Mouse (Mus musculus) c-Kit-positive CD71-negative TER-119-negative erythroid progenitor cells, embryonic 14.5 days (primary cell): ENCODE results near the gene Wipf2.

ENCODE experiments used
- DNase-seq: peaks from one replicate; pipeline ENCODE4 v3.0.0-alpha.2; 2013; ENCODE audit warnings: low read depth

The Wipf2 gene

DNA sequence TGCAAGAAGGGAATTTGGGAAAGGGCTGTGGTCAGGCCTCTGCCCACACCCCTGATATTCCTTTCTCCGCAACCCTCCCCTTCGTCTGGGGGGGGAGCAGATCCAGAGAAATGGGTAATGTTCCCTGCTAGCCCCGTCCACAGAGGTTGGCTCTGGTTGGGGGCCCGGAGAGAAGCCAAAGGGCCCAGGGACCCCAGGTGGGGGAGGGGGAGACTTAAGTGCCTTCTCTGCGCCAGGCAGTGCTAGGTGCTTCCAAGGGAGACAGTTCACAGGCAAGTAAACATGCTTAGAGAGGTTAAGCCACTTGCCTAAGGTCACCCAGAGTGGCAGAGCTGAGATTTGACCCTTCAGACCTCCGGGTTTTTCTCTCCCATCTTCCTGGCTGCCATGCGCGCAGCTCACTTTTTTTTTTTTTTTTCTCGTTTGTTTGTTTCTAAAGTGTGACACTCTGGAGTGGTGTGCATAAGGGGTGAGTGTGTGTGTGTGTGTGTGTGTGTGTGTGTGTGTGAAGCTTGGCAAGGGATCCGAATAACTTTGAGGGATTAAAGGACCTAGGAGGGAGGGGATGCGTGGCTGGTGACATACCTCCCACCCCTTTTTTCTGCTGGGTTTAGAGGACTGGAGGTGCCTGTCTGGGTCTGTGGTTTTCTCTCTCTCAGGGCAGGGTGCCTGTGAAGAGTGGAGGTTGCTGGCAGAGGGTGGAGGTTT is 81.6 kb downstream of the Wipf2 start:
- DNase-seq, result no peak

DNA sequence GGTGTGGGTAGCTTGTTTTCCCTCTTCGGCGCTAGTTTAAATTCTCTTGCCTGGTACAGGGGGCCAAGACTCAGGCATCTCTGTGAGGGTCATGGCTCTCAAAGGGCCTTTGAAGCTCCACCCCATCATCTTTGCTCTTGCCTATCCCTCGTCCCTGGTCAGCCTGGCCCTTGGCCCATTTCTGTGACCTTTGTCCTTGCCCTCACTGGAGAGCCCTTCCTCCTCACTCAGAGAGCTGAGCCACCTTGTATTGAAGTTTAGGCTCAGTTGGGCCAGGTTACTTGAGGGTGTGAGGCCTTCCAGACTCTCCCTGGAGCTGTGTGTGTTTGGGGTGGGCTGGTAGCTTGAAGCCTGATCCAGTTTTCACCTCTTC is 82.2 kb downstream of the Wipf2 start:
- no peak for DNase-seq

DNA sequence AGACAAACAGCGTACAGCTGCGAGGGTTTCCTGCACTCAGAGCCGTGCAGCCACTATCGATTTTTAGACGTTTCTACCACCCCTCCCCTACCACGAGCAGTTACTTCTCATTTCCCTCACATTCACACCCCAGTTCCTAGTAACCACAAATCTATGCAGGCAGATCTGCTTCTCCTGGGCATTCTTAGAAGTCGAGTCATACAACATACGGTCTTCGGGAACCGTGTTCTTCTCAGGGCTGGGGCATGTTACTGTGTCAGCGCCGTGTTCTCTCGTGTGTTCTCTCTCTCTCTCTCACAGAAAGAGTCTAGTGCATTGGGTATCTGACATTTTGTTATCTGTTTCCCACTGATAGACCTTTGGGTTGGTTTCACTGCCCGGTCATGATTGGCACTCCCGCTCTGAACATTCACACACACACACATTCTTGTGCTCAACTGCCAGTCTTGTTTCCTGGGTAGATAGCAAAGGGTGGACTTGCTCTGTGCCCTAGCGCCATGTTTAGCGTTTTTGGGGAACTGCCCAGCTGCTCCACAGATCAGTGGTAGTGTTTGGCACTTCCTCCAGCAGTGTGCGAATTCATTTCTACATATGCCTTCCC is 84.6 kb downstream of the Wipf2 start:
- no peak for DNase-seq

DNA sequence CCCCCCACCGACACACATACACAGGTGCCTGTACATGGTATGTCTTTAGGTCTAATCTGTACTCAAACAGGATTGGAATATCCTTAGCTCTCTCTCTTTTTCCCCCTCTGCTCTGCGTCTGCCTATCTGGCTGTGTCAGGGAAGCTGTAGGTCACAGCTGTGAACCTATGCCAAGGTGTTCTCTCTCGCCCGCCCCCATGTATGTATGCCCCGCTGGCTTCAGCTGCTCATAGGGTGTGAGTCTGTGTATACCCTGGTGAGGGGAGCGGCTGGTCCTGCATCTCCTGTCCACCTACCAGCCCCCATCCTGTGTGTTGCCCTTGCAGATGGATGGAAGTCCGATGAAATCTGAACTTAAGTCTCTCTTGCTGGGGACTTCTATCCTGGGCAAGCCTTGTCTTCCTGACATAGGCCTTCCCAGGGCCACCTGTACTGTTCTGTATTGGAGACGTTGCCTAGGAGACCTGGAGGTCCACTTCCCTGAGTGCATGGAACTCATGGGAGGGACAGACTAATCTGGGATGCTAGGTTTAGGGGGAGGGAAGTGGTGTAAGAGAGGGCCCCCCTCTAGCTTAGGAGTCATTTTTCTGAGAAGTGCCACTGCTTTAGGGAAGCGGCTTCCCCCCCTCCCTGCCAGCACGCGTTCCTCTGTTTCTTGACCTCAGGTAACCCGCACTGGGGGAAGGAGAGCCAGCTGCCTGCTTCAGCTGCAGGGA is 86.0 kb downstream of the Wipf2 start:
- DNase-seq, result no peak

DNA sequence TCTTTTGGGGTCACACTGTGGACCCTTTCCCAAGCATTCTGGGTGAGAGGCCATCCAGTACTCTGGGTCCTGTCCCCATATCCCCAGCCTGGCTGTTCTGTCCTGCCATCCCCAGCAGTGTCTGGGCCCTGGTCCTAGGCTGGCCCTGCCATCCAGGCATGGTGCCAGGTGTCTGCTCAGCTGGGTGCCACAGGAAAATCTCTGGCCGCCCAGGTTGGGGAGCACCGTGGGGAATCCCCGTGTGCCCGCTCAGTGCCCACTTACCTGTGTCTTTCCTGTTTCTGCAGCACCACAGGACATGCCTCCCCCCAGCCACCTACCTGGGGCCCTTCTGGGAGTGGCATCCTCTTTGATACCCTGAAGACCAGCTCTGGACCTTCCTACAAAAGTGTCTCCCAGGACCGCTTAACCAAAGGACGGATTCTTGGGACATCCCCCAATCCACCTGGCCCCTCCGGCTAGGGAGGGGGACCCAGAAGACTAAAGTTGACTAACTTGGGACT is 86.6 kb downstream of the Wipf2 start:
- DNase-seq, result no peak

DNA sequence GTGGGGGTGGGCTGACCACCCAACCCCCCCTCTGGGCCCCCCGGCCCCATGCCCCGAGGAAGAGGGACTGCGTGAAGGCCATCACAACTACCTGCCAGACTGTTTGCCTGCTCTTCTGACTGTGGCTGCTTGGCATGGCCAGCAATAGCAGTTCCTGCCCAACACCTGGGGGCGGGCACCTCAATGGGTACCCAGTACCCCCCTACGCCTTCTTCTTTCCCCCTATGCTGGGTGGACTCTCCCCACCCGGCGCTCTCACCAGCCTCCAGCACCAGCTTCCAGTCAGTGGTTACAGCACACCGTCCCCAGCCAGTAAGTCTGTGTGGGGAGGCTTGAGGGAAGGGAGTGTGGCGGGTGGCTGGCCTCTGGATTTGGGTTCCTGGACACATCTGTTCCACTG is 87.0 kb downstream of the Wipf2 start:
- DNase-seq, result no peak

DNA sequence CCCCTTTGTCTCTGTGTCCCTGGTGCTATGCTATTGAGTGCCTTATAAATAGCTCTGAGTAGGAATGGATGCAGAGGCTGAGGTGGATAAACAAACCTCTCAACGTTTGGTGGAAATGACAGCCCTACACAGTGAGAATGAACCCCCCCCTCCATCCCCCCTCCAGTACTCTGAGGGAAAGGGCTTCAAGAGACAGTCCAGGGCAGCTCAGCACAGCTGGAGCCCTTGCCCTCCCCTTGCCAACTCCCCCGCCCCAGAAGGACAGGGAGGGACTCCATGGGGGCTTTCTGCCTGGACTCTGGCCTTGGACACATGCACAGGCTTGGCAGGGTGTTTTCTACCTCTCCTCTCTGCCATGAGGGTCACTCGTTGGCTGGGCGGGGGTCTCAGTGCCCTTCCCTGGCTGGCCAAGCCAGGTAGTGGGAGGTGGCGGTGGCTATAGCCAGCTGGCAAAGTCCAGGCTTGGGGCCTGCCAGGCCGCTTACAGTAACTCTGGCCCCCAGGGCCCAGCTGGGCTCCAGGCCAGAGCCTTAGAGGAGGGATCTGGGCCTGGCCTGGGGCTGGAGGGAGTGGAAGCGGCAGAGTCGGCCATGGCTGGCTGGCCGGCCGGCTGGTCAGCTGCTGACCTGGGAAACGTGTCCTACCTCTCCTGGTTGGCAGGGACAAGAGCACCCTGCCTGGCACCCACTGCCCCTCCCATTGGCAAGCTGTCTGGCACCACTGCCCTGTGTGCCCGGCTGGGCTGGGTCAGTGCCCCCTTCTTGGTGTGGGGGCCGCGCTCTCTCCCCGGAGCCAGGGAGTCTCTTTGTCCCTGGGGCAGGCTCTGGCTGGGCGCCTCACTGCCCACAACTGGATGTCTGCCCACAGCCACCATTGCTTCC is 87.8 kb downstream of the Wipf2 start:
- no peak for DNase-seq

DNA sequence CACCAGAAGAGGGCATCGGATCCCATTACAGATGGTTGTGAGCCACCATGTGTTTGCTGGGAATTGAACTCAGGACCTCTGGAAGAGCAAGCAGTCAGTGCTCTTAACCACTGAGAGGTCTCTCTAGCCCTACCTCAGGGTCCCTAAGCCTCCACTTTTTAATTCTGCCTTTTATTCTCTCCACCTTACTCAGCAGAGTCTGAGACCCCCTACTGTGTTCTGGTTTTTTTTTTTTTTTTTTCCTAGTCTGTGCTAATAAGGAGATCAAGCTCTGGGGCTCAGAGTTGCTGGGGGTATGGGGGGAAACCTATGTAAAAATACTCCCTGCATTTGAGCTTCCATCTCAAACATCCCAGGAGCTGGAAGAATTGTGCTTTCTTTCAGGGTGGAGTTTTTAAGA is 88.7 kb downstream of the Wipf2 start:
- DNase-seq, result no peak

DNA sequence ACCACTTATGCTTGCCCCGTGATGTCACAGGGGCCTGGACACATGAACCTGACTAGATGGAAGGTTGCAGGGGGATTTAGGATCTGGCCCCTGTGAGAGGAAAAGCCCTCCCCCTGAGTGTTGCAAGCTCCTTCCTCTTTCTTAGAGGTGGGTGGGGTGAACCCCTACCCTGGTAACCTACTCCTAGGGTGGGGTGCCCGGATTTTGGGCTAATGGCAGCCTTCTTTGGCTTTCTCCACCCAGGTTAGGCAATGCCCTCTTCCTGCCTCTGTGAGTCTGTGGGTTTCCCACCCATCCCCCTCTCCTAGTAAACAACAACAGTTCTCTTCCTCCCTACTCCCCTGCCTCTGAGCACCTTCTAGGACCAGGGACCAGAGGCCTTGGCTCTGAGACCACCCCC is 89.3 kb downstream of the Wipf2 start:
- DNase-seq, result no peak

DNA sequence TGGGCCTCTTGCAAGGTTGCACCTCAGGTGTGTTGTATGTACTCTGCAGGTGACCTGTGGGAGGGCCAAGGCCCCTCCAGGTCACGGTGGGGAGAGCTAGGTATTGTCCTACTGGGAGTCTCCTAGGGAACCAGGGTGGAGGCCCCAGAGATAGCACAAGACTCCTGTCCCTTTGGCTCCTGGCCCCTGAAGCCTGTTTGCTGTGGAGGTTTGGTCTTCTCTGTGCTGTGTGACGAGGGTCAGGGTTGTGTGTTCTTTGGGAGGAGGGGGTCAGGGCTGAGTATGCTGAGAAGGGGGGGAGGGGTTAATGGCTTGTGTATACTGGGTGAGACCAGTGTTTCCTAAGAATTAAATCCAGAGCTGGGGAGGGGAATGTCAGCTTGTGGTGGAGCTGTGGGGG is 89.9 kb downstream of the Wipf2 start:
- DNase-seq, result no peak

DNA sequence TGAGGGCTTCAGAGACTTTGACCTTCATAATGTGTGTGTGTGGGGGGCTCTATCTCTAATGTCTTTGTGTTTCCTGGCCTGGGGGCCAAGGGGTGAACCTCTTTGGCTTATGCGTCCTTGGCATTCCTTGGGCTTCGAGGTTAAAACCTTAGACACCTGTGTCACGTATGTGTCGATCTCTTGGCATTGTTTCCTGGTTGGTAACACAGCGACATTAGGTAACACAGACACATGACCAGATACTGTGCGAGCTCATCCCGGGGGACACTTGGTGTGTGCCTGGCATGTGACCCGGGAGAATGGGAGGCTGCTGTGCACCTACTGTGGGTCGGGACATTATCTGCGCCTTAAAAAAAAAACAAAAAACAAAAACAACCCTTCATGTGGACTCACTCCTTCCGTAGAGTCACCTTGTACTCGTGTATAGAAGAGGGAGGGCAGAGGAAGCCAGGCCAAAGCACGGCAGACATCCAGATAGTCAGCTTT is 90.4 kb downstream of the Wipf2 start:
- no peak for DNase-seq

DNA sequence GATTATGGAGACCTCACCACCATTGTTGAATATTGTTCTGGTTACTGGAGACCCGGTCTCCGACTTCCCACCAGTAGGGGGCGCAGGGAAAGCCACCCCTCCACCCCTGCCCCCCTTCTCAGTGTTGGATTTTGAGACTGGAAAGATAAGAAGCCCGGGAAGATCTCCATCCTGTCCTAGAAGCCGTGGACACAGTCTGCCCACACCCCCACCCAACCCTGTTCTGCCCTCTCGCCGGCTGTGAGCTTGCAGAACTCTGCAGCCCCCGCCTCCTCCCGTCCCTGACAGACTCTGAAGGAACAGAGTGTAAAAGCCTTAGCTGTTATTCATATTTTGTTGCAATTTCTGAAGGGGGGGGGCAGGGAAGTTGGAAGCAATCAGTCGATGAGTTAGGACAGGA is 90.9 kb downstream of the Wipf2 start:
- no peak for DNase-seq
